Mouse (Mus musculus): ENCODE data around the gene A430089I19Rik.
"Not testable (repeated sequence)": the region's sequence is repeated elsewhere in the genome, so short reads cannot be mapped to it uniquely, and the experiment has no call there.

DNA sequence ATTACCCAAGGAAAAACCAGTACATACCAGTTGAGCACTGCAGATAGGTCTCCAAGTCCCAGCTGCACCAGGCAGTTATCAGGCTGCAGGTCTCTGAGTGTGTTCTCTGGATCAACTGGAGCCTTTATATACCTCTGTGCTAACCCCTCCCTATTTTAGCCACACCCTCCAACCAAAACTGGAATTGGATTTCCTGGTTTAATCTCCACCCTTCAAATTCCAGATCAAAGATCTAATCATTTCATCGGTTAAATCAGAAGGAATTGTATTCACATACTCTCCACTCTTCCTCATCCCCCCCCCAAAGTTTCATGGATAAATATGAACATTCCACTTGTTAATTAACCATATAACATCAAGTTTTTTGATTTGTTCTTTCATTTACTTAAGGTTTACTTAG is at the start of gene A430089I19Rik:
- not testable (repeated sequence) for TF ChIP-seq POLR2A (IDR thresholded peaks at IDR 0.05; ENCODE audit: control insufficient read depth, extremely low read depth, insufficient read depth, low read length, poor library complexity); CTCF (IDR thresholded peaks at IDR 0.05; ENCODE audit: borderline replicate concordance, control insufficient read depth, extremely low read depth, insufficient read depth, low read length, poor library complexity)

Data from thymus, adult 2 months (tissue).